Mouse (Mus musculus): ENCODE measurements at regions not wholly inside any gene's neighbourhood (a gene's known extent, or its start where the extent isn't known, plus 50 kb on each side); places are given as distances from the start of the nearest gene placed in this dataset.

DNA sequence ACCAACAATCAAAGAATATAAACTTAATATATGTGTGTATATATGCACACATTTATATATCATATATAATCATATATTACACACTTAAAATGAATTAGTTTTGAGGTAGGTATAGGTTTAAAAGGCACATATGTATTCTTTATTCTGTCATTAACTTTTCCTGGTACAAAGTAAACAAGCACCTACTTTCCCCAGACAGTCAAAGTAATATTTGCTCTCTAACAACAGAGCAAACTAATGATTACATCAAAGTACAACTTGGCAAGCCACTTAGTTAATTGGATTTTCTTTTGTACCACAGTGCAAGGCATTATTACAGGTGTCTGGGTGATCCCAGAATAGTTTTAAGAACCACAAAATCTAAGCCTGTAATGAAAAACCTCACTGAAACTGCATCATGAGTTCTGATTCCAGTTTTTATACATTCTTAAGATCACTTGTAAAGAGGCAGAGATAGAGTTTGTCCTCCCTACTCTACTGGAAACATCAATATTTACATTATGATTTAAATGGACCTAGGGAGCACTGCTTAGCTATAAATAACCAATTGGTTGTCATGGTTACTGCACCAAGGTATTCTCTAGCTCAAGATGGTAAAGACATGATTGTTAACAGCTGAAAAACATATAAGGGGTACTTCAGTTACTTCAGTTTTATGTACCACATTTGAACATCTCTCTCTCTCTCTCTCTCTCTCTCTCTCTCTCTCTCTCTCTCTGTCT, 988.5 kb upstream of the 1700009N14Rik start:
- no peak for TF ChIP-seq CTCF (IDR thresholded peaks at IDR 0.05; ENCODE audit: low read depth)
- no peak for TF ChIP-seq EP300 (IDR thresholded peaks at IDR 0.05; ENCODE audit: low read depth)

Measured in heart, postnatal 0 days (tissue).